Mouse (Mus musculus): ENCODE measurements around the gene Gm20403.
"Not testable (repeated sequence)": the region's sequence is repeated elsewhere in the genome, so short reads cannot be mapped to it uniquely, and the experiment has no call there.

The Gm20403 gene

DNA sequence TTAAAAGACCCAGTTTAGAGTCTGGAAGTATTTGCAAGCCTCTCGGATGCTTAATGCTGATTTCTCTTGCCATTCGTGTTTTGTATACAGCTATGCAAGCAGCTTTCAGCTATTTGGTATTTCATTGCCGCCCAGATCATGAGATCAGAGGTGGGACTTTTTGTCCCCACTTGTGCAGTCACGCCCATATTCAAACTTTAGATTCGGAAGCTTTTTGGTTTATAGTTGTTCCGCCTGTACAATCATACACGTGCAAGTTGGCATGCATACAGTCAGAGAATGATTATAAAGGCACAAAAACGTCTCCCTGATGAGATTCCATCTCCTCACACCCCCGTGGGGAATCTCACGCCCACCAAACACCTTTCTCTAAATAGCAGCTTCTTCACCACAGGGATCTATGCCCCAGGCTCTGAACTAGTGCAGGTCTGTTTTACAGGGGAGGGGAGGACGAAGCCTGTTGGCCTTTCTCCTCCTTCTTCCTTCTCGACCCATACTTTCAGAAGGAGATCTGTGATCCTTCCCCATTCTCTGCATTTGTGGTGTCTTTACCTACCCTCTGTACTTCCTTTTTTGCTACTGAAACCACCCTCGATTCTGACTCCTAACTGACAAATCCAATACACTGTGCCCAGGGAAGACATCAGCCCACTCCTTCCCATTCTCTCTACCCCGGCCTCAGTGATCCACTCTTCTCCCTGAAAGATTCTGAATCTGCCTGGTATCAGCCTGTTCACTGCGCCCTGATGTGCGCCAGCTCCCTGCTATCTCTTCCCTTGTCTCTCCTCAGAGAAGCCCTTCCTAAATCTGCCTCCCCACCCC lies 7.1 kb upstream of the Gm20403 start:
- no peak for DNase-seq (ENCODE audit: low spot score)

DNA sequence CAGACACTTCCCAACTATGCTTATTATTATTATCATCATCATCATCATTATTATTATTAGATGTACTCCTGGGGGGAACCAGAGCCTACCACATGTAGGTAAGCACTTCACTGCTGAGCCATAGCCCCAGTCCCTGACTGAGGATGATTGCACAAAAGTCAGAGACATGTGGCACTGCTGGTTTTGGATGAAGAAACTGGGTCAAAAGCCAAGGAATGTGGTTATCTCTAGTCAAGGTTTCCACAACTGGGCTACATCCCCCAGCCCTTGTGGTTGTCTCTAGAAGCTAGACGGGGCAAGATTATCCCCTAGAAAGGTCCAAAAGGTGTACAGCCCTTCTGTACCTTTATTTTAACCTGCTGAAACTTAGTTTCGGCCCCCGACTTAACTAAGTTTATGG lies 6.5 kb upstream of the Gm20403 start:
- peak; percentile 54 for DNase-seq (ENCODE audit: low spot score)

DNA sequence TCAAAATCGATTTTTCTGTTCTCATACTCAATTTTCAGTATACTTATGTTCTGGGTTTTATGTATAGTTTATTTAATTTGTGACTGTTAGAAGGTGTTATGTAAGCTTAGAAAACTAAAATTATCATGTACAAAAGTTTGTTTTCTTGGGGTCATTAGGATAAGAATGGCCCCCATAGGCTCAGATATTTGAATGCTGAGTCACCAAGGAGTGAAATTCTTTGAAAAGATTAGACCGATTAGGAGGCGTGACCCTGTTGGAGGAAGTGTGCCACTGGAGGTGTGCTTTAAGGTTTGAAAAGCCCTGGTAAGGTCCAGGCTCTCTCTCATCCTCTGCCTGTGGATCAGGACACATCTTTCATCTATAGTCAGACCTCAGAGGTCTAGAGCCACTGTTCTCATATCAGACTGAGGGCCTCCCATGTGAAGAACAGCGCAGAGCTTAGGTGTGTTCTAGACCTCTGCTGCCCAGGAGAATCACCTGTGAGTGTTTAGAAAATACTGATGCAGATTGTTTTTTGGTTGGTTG lies 2.1 kb upstream of the Gm20403 start:
- no peak for DNase-seq (ENCODE audit: low spot score)

DNA sequence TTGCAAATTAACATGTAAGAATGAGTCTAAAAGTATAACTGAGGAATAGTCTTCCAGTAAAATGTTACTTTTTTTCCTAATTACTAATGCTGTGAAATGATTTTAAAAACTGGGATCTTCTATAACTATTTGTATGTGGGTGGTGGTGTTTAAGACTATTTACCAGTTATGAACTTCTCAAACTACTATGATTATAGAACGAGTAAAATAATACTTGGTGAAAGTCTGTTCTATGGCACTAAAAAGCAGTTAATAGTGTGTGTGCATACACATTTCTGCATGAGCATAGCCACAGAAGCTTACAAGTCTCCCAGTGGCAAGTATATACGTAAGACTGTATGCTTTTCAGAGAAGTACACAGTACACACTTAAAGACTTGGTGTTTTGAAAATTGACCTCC lies 827 bp upstream of the Gm20403 start:
- no peak for DNase-seq (ENCODE audit: low spot score)

DNA sequence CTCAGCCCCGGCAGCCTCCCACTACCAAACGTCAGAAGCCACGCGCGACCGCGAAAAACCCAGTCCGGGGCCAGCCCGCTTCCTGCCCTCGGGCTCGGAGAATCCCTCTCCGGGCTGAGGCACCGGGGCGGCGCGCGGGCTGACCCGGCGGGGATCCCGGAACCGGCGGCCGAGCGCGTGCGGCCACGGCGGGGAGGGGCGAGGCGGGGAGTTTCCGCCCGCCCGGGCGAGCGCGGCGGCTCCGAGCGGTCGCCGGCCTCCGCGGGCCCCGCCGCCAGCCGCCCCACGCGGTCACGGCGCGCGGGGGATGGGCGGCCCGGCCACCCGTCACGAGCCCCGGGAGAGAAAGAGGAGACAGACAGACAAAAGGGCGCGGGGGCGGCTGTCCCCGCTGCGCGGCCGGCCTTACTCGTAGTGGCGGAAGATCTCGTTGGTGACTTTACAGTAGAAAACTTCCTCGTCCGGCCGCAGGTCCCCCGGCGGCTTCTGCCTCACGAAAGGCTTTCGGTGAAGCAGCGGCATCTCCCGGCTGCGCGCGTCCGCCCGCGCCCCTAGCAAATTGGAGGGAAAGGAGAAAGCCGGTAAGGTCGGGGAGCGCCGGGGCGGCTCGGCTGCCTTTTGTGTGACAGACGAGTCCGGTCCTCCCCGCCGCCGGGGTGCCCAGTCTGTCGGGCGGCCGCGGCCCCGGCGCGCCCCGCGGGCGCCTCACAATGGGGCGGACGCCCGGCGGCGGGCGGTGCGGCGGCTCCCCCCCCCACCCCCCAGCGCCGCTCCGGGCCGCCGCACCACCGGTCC lies 875 bp downstream of the Gm20403 start:
- peak; percentile 60 for DNase-seq (ENCODE audit: low spot score)

DNA sequence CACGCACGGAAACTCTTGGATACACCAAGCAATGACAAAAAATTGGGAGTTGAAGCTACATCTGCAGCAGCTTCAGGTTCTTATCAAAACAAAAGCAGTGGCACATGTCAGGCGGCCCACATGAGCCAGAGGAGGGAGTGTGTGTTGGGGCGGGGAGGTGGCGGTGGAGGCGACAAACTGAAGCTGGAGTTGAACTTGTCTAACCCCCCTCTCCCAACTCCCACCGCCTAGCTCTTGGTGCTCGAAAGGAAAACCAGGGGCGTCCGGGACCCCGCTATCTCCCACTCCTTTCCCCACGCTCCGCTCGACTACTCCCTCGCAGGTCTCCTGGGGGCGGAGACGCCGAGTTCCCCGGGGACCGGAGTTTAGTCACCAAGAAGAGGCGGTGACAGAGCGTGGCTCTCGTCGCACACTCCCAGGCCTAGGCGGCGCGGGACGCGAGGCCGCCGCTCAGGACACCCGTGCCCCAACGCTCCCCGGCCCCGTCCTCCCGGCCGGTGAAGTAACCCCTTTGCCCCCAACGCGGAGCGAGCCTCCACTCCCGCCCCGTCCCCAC lies 1.6 kb downstream of the Gm20403 start:
- peak; percentile 76 for DNase-seq (ENCODE audit: low spot score)

DNA sequence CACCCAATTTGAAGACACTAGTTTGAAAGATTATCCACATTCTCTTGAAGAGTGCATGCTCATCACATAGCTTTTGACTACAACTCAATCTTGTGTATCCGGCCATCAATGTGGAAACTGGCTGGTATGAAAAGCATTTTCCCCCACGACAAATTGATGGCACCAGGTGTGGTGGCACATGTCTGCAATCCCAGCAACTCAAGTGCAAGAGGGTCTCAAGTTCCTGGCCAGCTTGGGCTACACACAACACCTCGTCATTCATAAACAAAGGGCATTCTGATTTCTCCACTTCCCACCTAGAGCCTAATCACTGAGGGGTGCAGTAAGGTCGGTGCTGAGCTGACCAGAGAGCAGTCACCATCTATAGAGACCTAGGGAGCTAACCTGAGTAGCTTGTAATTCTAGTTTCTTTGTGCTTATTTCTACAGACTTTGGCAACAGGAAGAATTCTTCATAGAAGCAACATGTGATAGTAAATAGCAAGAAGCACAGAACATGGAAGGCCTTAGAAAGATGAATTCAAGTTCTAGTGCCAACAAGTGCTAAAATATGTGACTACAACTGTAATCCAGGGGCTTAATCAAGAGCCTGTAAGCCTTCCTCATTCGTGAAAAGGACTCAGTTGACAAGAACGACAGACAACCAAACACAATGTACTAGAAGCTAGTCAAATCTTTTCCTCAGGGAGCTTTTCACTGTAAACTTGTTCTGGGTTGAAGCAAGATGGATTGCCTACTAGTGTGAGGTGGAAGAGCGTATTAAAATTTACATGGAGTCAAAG lies 3.2 kb downstream of the Gm20403 start:
- DNase-seq (ENCODE audit: low spot score) = no peak

DNA sequence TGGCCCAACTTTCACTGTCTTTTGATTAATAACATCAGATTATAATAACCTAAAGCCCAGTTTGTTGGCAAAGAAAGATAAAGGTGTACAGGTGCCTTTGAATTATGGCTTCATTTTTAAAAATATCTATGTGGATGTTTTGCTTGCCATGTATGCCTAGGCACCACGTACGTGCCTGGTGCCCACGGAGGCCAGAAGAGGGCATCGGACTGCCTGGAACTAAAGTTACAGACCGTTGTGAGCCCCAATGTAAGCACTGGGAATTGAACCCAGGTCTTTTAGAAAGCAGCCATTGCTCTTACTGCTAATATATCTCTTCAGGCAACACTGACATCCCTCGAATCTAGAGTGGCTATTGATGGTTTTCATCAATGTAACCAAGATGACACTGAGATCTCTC lies 4.4 kb downstream of the Gm20403 start:
- DNase-seq (ENCODE audit: low spot score) = no peak

DNA sequence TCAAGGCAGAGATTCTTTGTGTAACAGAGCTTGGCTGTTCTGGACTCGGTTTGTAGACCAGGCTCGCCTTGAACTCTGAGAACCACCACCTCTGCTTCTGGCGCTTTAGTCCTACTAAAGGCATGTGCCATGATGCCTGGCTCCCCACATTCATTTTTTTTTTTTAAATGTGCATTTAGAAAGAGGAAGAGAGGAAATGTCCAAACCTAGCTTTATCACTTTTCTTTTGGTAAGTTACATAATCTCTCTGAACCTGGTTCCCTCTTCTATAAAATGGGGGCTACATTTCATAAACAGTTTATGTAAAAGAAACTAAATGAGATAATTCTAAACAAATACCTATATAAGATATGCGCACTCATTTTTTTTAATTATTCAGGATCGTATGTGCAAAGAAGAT lies 5.4 kb downstream of the Gm20403 start:
- no peak for DNase-seq (ENCODE audit: low spot score)

DNA sequence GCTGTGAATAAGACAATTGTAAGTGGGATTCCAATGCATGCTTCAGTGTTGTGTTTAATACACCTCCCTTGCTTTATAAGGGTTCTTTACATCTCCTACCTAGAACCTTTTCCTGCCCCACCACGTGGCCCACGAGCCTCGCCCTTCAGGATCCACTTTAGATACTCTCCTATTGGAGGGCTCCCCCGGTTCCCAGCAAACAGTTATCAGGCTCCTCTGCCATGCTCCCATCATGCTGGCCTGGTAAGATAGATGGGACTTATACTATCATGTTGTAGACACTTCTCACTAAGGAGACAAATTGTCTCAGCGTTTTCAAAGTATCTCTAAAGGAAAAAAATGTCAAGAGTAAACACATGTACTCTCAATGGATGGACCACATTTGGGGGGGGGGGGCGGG lies 5.8 kb downstream of the Gm20403 start:
- no peak for DNase-seq (ENCODE audit: low spot score)

DNA sequence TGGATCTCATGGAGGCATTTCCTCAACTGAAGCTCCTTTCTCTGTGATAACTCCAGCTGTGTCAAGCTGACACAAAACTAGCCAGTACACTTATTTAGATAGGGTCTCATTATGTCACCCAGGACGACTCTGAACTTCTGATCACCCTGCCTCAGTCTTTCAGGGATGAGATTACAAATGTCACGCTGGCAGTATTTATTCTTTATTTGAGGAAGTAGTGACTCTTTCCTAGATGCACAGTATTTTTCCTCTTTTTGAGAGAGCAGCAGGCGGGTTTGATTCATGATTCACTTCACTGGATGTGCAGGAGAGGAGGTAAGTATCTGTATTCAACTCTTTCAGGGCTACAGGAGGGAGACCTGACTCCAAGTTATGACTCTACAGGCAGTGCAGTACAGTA lies 17.3 kb downstream of the Gm20403 start:
- no peak for DNase-seq (ENCODE audit: low spot score)

DNA sequence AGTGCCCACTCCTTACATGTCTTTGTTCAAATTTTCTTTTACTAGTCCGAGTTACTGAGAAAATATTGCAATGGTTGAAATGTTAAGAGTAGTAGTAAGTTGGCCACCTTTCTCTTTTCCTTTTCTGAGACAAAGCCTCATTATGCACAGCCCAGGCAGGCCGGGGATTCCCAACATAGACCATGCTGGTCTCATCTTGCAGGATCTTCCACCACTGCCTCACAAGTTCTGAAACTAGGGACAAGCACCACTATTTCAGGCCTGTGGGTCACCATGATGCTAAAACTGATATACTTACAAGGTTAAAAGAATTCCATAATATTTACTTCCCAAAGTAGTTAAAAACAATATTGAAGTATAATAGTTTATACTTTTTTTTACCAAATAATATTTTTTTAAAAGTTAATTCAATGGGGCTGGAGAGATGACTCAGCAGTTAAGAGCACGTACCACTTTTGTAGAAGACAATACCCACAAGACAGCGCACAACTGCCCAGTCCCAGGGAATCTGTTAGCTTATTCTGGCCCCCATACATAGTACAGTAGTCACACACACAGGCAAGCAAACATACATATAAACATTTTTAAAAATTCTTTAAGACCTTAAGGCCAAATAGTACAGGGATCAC lies 20.7 kb downstream of the Gm20403 start:
- DNase-seq (ENCODE audit: low spot score) = no peak

DNA sequence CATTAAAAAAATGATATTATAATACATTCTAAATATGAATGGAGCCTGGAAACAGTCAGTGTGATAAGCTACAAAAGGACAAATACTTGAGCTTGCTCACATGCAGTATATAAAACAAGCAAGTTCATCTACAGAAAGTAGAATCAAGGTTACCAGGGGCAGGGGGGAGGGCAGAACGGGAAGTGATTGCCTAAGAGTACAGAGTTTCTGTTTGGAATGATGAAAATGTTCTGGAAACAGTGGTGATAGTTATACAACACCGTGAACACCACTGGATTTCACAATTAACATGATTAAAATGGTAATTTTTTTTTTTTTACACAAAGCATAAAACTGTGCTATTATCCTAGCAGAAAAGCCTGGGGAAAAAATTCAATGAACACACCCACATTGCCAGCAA lies 26.8 kb downstream of the Gm20403 start:
- DNase-seq (ENCODE audit: low spot score) = peak; percentile 90

DNA sequence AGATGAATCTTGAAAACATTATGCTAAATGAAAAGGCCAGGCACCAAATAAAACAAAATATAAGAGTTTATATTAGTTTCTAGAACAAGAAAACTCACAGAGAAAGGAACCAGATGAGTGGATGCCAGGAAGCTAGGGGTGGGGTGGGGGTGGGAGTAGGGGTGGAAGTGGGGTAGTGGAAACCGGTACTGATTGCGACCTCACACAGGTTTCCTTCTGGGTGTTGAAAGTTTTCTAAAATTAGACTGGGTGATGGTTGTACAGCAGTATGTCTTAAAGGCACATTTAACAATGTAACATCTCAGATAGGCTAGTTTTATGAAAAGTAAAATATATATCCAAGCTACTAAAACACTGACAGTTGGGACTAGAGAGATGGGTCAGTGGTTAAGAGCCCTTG lies 29.4 kb downstream of the Gm20403 start:
- DNase-seq (ENCODE audit: low spot score) = no peak

DNA sequence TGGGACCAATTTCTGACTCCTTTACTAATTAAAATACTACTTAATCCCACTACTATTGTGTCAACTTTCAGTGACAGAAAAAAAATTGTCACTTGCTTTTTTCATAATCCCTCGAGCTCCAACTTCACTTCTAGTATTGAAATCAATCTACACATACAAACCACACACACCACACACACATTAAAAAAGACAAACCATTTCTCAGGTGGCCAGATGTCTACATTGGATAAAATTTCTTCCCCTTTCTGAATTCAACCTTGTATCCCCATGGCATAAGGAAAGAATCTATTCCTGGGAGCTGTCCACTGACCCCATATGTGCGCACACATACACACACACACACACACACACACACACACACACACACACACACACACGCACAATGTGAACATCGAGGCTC lies 29.9 kb downstream of the Gm20403 start:
- no peak for DNase-seq (ENCODE audit: low spot score)

DNA sequence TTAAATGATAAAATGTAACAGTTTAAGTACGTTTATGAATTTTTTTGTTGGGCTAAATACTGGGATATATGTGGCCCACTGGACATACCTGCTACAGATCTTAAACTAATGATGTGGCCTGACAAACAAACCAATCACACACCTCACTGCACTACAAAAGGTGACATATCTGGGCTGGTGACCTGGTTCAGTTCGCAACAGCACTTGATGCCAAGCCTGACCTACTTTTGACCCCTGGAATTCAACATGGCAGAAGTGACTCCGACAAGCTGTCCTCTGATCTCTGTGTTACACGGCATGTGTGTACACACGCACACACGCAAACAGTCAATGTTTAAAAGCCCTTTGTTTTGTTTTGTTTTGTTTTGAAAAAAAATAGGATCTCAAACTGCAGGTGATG lies 40.2 kb downstream of the Gm20403 start:
- DNase-seq (ENCODE audit: low spot score) = no peak

DNA sequence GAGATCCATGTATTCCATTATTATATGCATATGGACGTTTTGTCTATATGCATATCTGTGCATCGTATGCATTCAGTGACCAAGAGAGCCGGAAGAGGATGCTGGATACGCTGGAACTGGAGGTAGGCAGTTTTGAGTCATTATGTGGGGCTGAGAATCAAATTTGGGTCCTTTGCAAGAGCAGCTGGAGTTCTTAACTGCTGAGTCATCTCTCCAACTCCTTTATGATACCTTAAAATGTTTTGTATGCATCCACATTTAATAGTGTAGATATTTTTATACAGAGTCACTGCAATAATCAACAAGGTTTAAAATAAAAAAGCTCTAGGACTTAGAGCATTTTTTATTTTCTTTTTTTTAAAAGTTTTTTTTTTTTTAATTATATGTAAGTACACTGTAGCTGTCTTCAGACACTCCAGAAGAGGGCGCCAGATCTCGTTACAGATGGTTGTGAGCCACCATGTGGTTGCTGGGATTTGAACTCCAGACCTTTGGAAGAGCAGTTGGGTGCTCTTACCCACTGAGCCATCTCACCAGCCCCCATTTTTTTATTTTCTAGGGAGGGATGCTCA lies 43.7 kb downstream of the Gm20403 start:
- DNase-seq (ENCODE audit: low spot score) = not testable (repeated sequence)

DNA sequence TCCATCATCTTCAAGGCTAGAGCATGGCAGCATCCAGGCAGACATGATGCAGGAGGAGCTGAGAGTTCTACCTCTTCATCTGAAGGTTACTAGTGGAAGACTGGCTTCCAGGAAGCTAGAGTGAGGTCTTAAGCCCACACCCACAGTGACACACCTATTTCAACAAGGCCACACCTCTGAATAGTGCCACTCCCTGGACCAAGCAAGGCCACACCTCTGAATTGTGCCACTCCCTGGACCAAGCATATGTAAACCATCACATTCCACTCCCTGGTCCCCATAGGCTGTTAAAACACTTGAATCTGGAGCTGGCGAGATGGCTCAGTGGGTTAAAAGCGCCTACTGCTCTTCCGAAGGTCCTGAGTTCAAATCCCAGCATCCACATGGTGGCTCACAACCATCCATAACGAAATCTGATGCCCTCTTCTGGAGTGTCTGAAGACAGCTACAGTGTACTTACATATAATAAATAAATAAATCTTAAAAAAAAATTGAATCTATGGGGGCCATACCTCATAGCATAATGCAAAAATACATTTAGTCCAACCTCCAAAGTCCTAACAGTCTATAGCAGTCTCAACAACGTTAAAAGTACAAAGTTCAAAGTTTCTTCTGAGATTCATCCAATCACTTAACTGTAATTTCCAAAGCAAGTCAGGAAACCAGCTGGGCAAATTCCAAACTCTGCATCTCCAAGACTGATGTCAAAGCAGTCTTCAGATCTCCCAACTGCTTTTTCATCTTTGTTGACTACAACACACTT lies 48.6 kb downstream of the Gm20403 start:
- DNase-seq (ENCODE audit: low spot score) = not testable (repeated sequence)
